Mouse (Mus musculus): ENCODE measurements around the gene Mtus2. TPM values are rescaled to one million over a fixed set of nuclear protein-coding genes. Genes with fewer than 3 reads are reported as not detected.

Mtus2 gene
- polyA plus RNA-seq, 1 experiment: 8.7 TPM

GRCm38 (mm10) chr5:148065251-148065650 lies 108.1 kb downstream of the Mtus2 start:
- no peak for DNase-seq
- H3K27me3 ChIP-seq (ENCODE audit: control insufficient read depth, insufficient read depth, low read length): no peaks in the 10 kb centered on the region
- H3K36me3 ChIP-seq (ENCODE audit: control insufficient read depth, insufficient read depth, low read length): no peaks in the 10 kb centered on the region
- WGBS: 69% methylated on average over 5 of the region's 5 CpGs
- no peaks in the 10 kb centered on the region for H3K4me1 ChIP-seq (replicated peaks; ENCODE audit: control insufficient read depth, insufficient read depth, low read length)
- no peak for TF ChIP-seq CTCF (IDR thresholded peaks at IDR 0.05; ENCODE audit: borderline replicate concordance, control insufficient read depth, extremely low read depth, insufficient read depth, low read length, poor library complexity)
- TF ChIP-seq POLR2A (IDR thresholded peaks at IDR 0.05; ENCODE audit: control insufficient read depth, extremely low read depth, insufficient read depth, low read length, poor library complexity): no peak
- H3K27ac ChIP-seq (ENCODE audit: control insufficient read depth, insufficient read depth, low read length): no peak overlapping the region
- no peak overlapping the region for H3K4me3 ChIP-seq (ENCODE audit: control insufficient read depth, insufficient read depth, low read length)

GRCm38 (mm10) chr5:148069909-148070308 lies 112.8 kb downstream of the Mtus2 start:
- H3K36me3 ChIP-seq (ENCODE audit: control insufficient read depth, insufficient read depth, low read length): no peaks in the 10 kb centered on the region
- no peak overlapping the region for H3K27ac ChIP-seq (ENCODE audit: control insufficient read depth, insufficient read depth, low read length)
- DNase-seq: no peak
- H3K27me3 ChIP-seq (ENCODE audit: control insufficient read depth, insufficient read depth, low read length): no peaks in the 10 kb centered on the region
- no peak overlapping the region for H3K4me3 ChIP-seq (ENCODE audit: control insufficient read depth, insufficient read depth, low read length)
- no peaks in the 10 kb centered on the region for H3K4me1 ChIP-seq (replicated peaks; ENCODE audit: control insufficient read depth, insufficient read depth, low read length)
- WGBS: 15% methylated on average over 4 of the region's 4 CpGs
- TF ChIP-seq CTCF (IDR thresholded peaks at IDR 0.05; ENCODE audit: borderline replicate concordance, control insufficient read depth, extremely low read depth, insufficient read depth, low read length, poor library complexity) (no peak), POLR2A (IDR thresholded peaks at IDR 0.05; ENCODE audit: control insufficient read depth, extremely low read depth, insufficient read depth, low read length, poor library complexity) (no peak)

DNA sequence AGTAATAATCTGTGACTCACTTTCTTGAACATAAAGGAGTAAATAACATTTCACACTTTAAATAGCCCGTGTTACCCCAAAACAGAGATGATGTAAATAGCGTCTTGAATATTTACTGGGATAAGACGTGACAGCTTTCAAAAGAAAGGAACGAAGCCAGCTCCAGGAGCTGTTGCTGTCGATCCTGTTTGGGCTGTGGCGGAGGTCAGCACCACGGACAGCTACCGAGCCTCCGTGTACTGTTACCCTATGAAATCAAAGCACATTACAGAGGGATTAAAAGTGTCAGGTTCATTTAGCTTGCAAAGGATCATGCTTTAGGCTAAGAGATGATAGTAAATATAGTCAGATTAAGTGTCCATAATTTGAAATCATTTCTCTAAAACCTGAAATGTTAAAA lies 114.7 kb downstream of the Mtus2 start:
- Histone ChIP-seq H3K36me3 (ENCODE audit: control insufficient read depth, insufficient read depth, low read length) (no peaks in the 10 kb centered on the region), H3K4me3 (ENCODE audit: control insufficient read depth, insufficient read depth, low read length) (no peak overlapping the region), H3K4me1 (replicated peaks; ENCODE audit: control insufficient read depth, insufficient read depth, low read length) (no peaks in the 10 kb centered on the region), H3K27ac (ENCODE audit: control insufficient read depth, insufficient read depth, low read length) (no peak overlapping the region), H3K27me3 (ENCODE audit: control insufficient read depth, insufficient read depth, low read length) (no peaks in the 10 kb centered on the region)
- TF ChIP-seq CTCF (IDR thresholded peaks at IDR 0.05; ENCODE audit: borderline replicate concordance, control insufficient read depth, extremely low read depth, insufficient read depth, low read length, poor library complexity): no peak
- no peak for TF ChIP-seq POLR2A (IDR thresholded peaks at IDR 0.05; ENCODE audit: control insufficient read depth, extremely low read depth, insufficient read depth, low read length, poor library complexity)
- 16% methylated on average over 9 of the region's 9 CpGs for WGBS
- DNase-seq: no peak

DNA sequence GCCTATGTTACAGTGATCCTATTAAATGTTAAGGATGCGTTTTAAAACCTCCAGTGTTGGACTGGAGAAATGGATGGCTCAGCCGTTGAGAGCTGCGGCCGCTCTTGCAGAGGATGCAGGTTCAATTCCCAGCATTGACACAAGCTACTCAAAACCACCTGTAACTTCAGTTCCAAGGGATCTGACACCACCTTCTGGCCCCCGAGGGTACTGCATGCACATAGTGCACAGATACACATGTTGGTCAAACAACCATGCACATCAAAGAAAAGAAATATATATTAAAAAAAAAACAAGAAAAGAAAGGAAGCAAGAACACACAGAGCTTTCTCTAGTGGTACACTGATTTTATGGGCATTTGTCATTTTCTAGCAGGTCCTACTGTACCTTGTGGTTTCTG lies 116.3 kb downstream of the Mtus2 start:
- no peak for DNase-seq
- Histone ChIP-seq H3K27ac (ENCODE audit: control insufficient read depth, insufficient read depth, low read length) (no peak overlapping the region), H3K27me3 (ENCODE audit: control insufficient read depth, insufficient read depth, low read length) (no peaks in the 10 kb centered on the region), H3K36me3 (ENCODE audit: control insufficient read depth, insufficient read depth, low read length) (no peaks in the 10 kb centered on the region), H3K4me1 (replicated peaks; ENCODE audit: control insufficient read depth, insufficient read depth, low read length) (no peaks in the 10 kb centered on the region), H3K4me3 (ENCODE audit: control insufficient read depth, insufficient read depth, low read length) (no peak overlapping the region)
- TF ChIP-seq POLR2A (IDR thresholded peaks at IDR 0.05; ENCODE audit: control insufficient read depth, extremely low read depth, insufficient read depth, low read length, poor library complexity) (no peak), CTCF (IDR thresholded peaks at IDR 0.05; ENCODE audit: borderline replicate concordance, control insufficient read depth, extremely low read depth, insufficient read depth, low read length, poor library complexity) (no peak)
- 95% methylated on average over 5 of the region's 5 CpGs for WGBS

DNA sequence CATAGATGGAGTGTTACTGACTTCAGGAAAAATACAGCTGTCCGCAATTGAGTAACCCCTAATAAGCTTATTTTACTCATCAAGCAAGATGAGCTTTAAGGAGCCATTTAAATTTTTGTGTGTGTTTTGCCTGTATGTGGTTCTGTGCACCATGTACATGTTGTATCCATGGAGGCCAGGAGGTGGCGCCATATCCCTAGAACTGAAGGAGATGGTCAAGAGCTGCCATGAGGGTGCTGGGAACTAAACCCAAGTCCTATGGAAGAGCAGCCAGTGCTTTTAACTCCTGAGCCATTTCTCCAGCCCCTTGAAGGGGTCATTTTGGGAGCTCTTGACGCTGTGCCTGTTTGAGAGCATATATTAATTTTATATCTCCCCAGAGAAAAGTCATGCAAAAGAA lies 122.6 kb downstream of the Mtus2 start:
- Histone ChIP-seq H3K36me3 (ENCODE audit: control insufficient read depth, insufficient read depth, low read length) (no peaks in the 10 kb centered on the region), H3K4me3 (ENCODE audit: control insufficient read depth, insufficient read depth, low read length) (no peak overlapping the region), H3K27me3 (ENCODE audit: control insufficient read depth, insufficient read depth, low read length) (no peaks in the 10 kb centered on the region), H3K4me1 (replicated peaks; ENCODE audit: control insufficient read depth, insufficient read depth, low read length) (no peaks in the 10 kb centered on the region), H3K27ac (ENCODE audit: control insufficient read depth, insufficient read depth, low read length) (no peak overlapping the region)
- DNase-seq: no peak
- TF ChIP-seq POLR2A (IDR thresholded peaks at IDR 0.05; ENCODE audit: control insufficient read depth, extremely low read depth, insufficient read depth, low read length, poor library complexity) (no peak), CTCF (IDR thresholded peaks at IDR 0.05; ENCODE audit: borderline replicate concordance, control insufficient read depth, extremely low read depth, insufficient read depth, low read length, poor library complexity) (no peak)
- WGBS: 86% methylated on average over 3 of the region's 3 CpGs

GRCm38 (mm10) chr5:148083541-148083940 lies 126.4 kb downstream of the Mtus2 start:
- Histone ChIP-seq H3K4me1 (replicated peaks; ENCODE audit: control insufficient read depth, insufficient read depth, low read length) (no peaks in the 10 kb centered on the region), H3K4me3 (ENCODE audit: control insufficient read depth, insufficient read depth, low read length) (no peak overlapping the region), H3K27ac (ENCODE audit: control insufficient read depth, insufficient read depth, low read length) (no peak overlapping the region), H3K36me3 (ENCODE audit: control insufficient read depth, insufficient read depth, low read length) (no peaks in the 10 kb centered on the region), H3K27me3 (ENCODE audit: control insufficient read depth, insufficient read depth, low read length) (no peaks in the 10 kb centered on the region)
- 100% methylated on average over 1 of the region's 1 CpGs for WGBS
- no peak for TF ChIP-seq POLR2A (IDR thresholded peaks at IDR 0.05; ENCODE audit: control insufficient read depth, extremely low read depth, insufficient read depth, low read length, poor library complexity)
- TF ChIP-seq CTCF (IDR thresholded peaks at IDR 0.05; ENCODE audit: borderline replicate concordance, control insufficient read depth, extremely low read depth, insufficient read depth, low read length, poor library complexity): no peak
- no peak for DNase-seq

GRCm38 (mm10) chr5:148084766-148085165 lies 127.6 kb downstream of the Mtus2 start:
- 89% methylated on average over 5 of the region's 5 CpGs for WGBS
- Histone ChIP-seq H3K27ac (ENCODE audit: control insufficient read depth, insufficient read depth, low read length) (no peak overlapping the region), H3K4me1 (replicated peaks; ENCODE audit: control insufficient read depth, insufficient read depth, low read length) (no peaks in the 10 kb centered on the region), H3K27me3 (ENCODE audit: control insufficient read depth, insufficient read depth, low read length) (no peaks in the 10 kb centered on the region), H3K4me3 (ENCODE audit: control insufficient read depth, insufficient read depth, low read length) (no peak overlapping the region), H3K36me3 (ENCODE audit: control insufficient read depth, insufficient read depth, low read length) (no peaks in the 10 kb centered on the region)
- DNase-seq: no peak
- TF ChIP-seq CTCF (IDR thresholded peaks at IDR 0.05; ENCODE audit: borderline replicate concordance, control insufficient read depth, extremely low read depth, insufficient read depth, low read length, poor library complexity) (no peak), POLR2A (IDR thresholded peaks at IDR 0.05; ENCODE audit: control insufficient read depth, extremely low read depth, insufficient read depth, low read length, poor library complexity) (no peak)
